Mouse (Mus musculus) spleen, postnatal 4 days (tissue): ENCODE measurements around the gene Usp7.
"Not testable (repeated sequence)": the region's sequence is repeated elsewhere in the genome, so short reads cannot be mapped to it uniquely, and the experiment has no call there.

Experiments used
- DNase-seq, 2 experiments: peaks; one replicate each; pipeline ENCODE4 v3.0.0; 2022; ENCODE audit warnings: low spot score in 2 of 2

Usp7 gene

GRCm38 (mm10) chr16:8752334-8752733 is 39.8 kb downstream of the Usp7 start:
- DNase-seq: no peak

- DNase-seq: no peak
Observed at GRCm38 (mm10) chr16:8751555-8752235, 40.4 kb downstream of the Usp7 start.

GRCm38 (mm10) chr16:8748904-8749303 is 43.2 kb downstream of the Usp7 start:
- DNase-seq: peak in 1 of 2 experiments; percentile 54

GRCm38 (mm10) chr16:8748175-8748846 is 43.8 kb downstream of the Usp7 start:
- peak; percentile 70 to 77 for DNase-seq

- no peak for DNase-seq
Observed at GRCm38 (mm10) chr16:8747772-8748171, 44.3 kb downstream of the Usp7 start.

GRCm38 (mm10) chr16:8746509-8746908 is 45.6 kb downstream of the Usp7 start:
- DNase-seq: peak; percentile 70 to 77

GRCm38 (mm10) chr16:8745751-8746150 is 46.4 kb downstream of the Usp7 start:
- DNase-seq: no peak

- no peak for DNase-seq
Observed at GRCm38 (mm10) chr16:8743989-8744388, 48.1 kb downstream of the Usp7 start.

- no peak for DNase-seq
Observed at GRCm38 (mm10) chr16:8741697-8742096, 50.4 kb downstream of the Usp7 start.

GRCm38 (mm10) chr16:8741110-8741509 is 51.0 kb downstream of the Usp7 start:
- no peak for DNase-seq

GRCm38 (mm10) chr16:8738542-8739514 is 53.3 kb downstream of the Usp7 start:
- peak; percentile 93 to 97 for DNase-seq

GRCm38 (mm10) chr16:8737666-8738541 is 54.2 kb downstream of the Usp7 start:
- DNase-seq: peak; percentile 57 to 80

- DNase-seq: no peak
Observed at GRCm38 (mm10) chr16:8737341-8737665, 54.8 kb downstream of the Usp7 start.

- DNase-seq: no peak
Observed at GRCm38 (mm10) chr16:8736757-8737156, 55.4 kb downstream of the Usp7 start.

GRCm38 (mm10) chr16:8736032-8736431 is 56.1 kb downstream of the Usp7 start:
- no peak for DNase-seq

GRCm38 (mm10) chr16:8734693-8735092 is 57.4 kb downstream of the Usp7 start:
- no peak for DNase-seq

GRCm38 (mm10) chr16:8733624-8734023 is 58.5 kb downstream of the Usp7 start:
- no peak for DNase-seq

- DNase-seq: not testable (repeated sequence)
Observed at GRCm38 (mm10) chr16:8732450-8732849, 59.7 kb downstream of the Usp7 start.

GRCm38 (mm10) chr16:8731630-8732029 is 60.5 kb downstream of the Usp7 start:
- DNase-seq: no peak

- no peak for DNase-seq
Observed at GRCm38 (mm10) chr16:8728111-8728748, 63.9 kb downstream of the Usp7 start.

GRCm38 (mm10) chr16:8725807-8726206 is 66.3 kb downstream of the Usp7 start:
- no peak for DNase-seq
